Mouse (Mus musculus) urinary bladder, adult 2 months (tissue): Measurements from ENCODE around the gene Eci2. TPM values are rescaled to one million over a fixed set of nuclear protein-coding genes. Genes with fewer than 3 reads are reported as not detected.

ENCODE experiments used
- polyA plus RNA-seq: library from polyadenylated mRNA; depleted of rRNA; stranded (reverse); fragments of >200 nt; gene quantifications from 2 replicates; pipeline ENCODE4 v1.2.3, GENCODE M21; 2012; rRNA removed

Eci2 gene
- polyA plus RNA-seq, 1 experiment, result 85.1 TPM

Other genes with a start within 250 kb of the Eci2 start
- gene Prpf4b, start 151.8 kb downstream of the Eci2 start, polyA plus RNA-seq, result 68.4 and 85.8 TPM in 2 replicates
- 0.56 and 0.96 TPM in 2 replicates for gene Fam217a, start 102.8 kb downstream of the Eci2 start, polyA plus RNA-seq
- gene 4933417A18Rik, start 102.7 kb downstream of the Eci2 start, polyA plus RNA-seq, result not detected in 2 replicates
- 0.44 TPM in 2 replicates for gene Eci3, start 63.3 kb downstream of the Eci2 start, polyA plus RNA-seq